ENCODE assay signal across 14 mouse cellular contexts in genomic region chr17:51393771-51394221, GRCm38 (mm10).
DNase-seq lines count a peak whose midpoint lies in the region; ATAC-seq and TF ChIP-seq lines count a peak whose summit lies in the region.
"Had no signal": no experiment of that assay in that cellular context is flagged by ENCODE, and none has a peak within 500 bp of the region (broad histone marks: within the 10 kb centered on the region; RNA-seq: fewer than 3 reads in every experiment).

No protein-coding gene starts in this region.

- H3K36me3 ChIP-seq in lung, postnatal 0 days (ENCODE audit: insufficient read depth, low read length) = no peaks in the 10 kb centered on the region
- H3K36me3 ChIP-seq in liver, embryonic 12.5 days = no peaks in the 10 kb centered on the region
- H3K36me3 ChIP-seq: embryonic facial prominence, embryonic 12.5 days; neural tube, embryonic 13.5 days had no signal

- no peak for TF ChIP-seq CTCF in layer of hippocampus, adult 2 months (conservative IDR thresholded peaks at IDR 0.05)
- TF ChIP-seq CTCF in lung, postnatal 0 days (IDR thresholded peaks at IDR 0.05) = no peak

- H3K9me3 ChIP-seq in lung, postnatal 0 days (ENCODE audit: low read length) = no peaks in the 10 kb centered on the region
- no peaks in the 10 kb centered on the region for H3K9me3 ChIP-seq in liver, embryonic 12.5 days (replicated peaks)
- H3K9me3 ChIP-seq: embryonic facial prominence, embryonic 12.5 days; neural tube, embryonic 13.5 days had no signal

- no peak overlapping the region for H3K9ac ChIP-seq in lung, postnatal 0 days (replicated peaks; ENCODE audit: low read depth)
- H3K9ac ChIP-seq in liver, embryonic 12.5 days = no peak overlapping the region
- H3K9ac ChIP-seq: embryonic facial prominence, embryonic 12.5 days; neural tube, embryonic 13.5 days had no signal

- 79% methylated on average over 11 of the region's 11 CpGs for WGBS in lung, postnatal 0 days
- WGBS in liver, embryonic 12.5 days (ENCODE audit: insufficient replicate concordance) = 78% methylated on average over 11 of the region's 11 CpGs

- H3K4me2 ChIP-seq in lung, postnatal 0 days (replicated peaks; ENCODE audit: low read depth, low read length) = no peak overlapping the region
- no peak overlapping the region for H3K4me2 ChIP-seq in liver, embryonic 12.5 days
- H3K4me2 ChIP-seq: embryonic facial prominence, embryonic 12.5 days; neural tube, embryonic 13.5 days had no signal

- no peaks in the 10 kb centered on the region for H3K4me1 ChIP-seq in lung, postnatal 0 days (ENCODE audit: insufficient read depth, low read depth, low read length)
- no peaks in the 10 kb centered on the region for H3K4me1 ChIP-seq in liver, embryonic 12.5 days
- H3K4me1 ChIP-seq: embryonic facial prominence, embryonic 12.5 days had no signal

- ATAC-seq in lung, postnatal 0 days = no peak
- no peak for ATAC-seq in liver, embryonic 12.5 days

- no peak overlapping the region for H3K27ac ChIP-seq in layer of hippocampus, adult 2 months
- no peak overlapping the region for H3K27ac ChIP-seq in lung, postnatal 0 days (ENCODE audit: low read length)
- no peak overlapping the region for H3K27ac ChIP-seq in liver, embryonic 12.5 days
- H3K27ac ChIP-seq: embryonic facial prominence, embryonic 12.5 days; neural tube, embryonic 13.5 days had no signal

- H3K4me3 ChIP-seq in layer of hippocampus, adult 2 months = peak overlapping the region; percentile 22
- H3K4me3 ChIP-seq in lung, postnatal 0 days (ENCODE audit: low read depth, low read length) = no peak overlapping the region
- H3K4me3 ChIP-seq in liver, embryonic 12.5 days = no peak overlapping the region
- H3K4me3 ChIP-seq: embryonic facial prominence, embryonic 12.5 days; neural tube, embryonic 13.5 days had no signal

- H3K27me3 ChIP-seq in lung, postnatal 0 days (replicated peaks; ENCODE audit: insufficient read depth, low read length) = no peaks in the 10 kb centered on the region
- no peaks in the 10 kb centered on the region for H3K27me3 ChIP-seq in liver, embryonic 12.5 days (replicated peaks)
- H3K27me3 ChIP-seq: embryonic facial prominence, embryonic 12.5 days; neural tube, embryonic 13.5 days had no signal

- DNase-seq in right cerebral cortex, postnatal 10 days (ENCODE audit: low spot score in 2 of 2) = peak; percentile 43 to 44
- DNase-seq in right cerebral cortex, adult 2 months (ENCODE audit: low spot score in 2 of 2) = no peak
- DNase-seq in cerebellum, postnatal 14 days = peak; percentile 78 to 80
- peak in 1 of 2 experiments; percentile 15 for DNase-seq in layer of hippocampus, adult 2 months (ENCODE audit: low spot score in 2 of 2)
- DNase-seq in retina, postnatal 1 day = peak; percentile 47
- no peak for DNase-seq in thymus, postnatal 10 days (ENCODE audit: low spot score in 2 of 2)
- no peak for DNase-seq in lung, postnatal 0 days (ENCODE audit: low spot score)
- DNase-seq: adrenal gland, postnatal 14 days; heart, adult 18-20 months; kidney, adult 2 months; lung, adult 18-20 months had no signal

- TF ChIP-seq EP300 in lung, postnatal 0 days (IDR thresholded peaks at IDR 0.05) = no peak

Comparison
In these comparisons a context has a peak if more than half of its experiments do, and no peak if none do; other contexts are left out.
1. DNase-seq: peak in right cerebral cortex, postnatal 10 days (2 of 2), cerebellum, postnatal 14 days (2 of 2) and retina, postnatal 1 day (single experiment); none in right cerebral cortex, adult 2 months (0 of 2), thymus, postnatal 10 days (0 of 2) and lung, postnatal 0 days (single experiment).